Mouse (Mus musculus) myocyte (in vitro differentiated cells): Measurements from ENCODE around the gene Ccdc177. TPM values are rescaled to one million over a fixed set of nuclear protein-coding genes. Genes with fewer than 3 reads are reported as not detected.
A peak's percentile ranks its signal among the peaks of the same experiment; 100 is the strongest.

Source experiments
- H3K27me3 ChIP-seq: one replicate; pipeline ENCODE4 v1.6.1; 2011; ENCODE audit not compliant: control insufficient read depth, insufficient read depth, insufficient read length
- H3K36me3 ChIP-seq: one replicate; pipeline ENCODE4 v1.6.1; 2011; ENCODE audit not compliant: control insufficient read depth, insufficient read depth
- H3K4me2 ChIP-seq: one replicate; pipeline ENCODE4 v1.6.1; 2011; ENCODE audit warnings: low read depth, control low read depth
- H3K4me3 ChIP-seq: one replicate; pipeline ENCODE4 v1.5.1; 2011; ENCODE audit warnings: mild to moderate bottlenecking, control low read depth, moderate library complexity
- H3K79me2 ChIP-seq: one replicate; pipeline ENCODE4 v1.6.1; 2011; ENCODE audit not compliant: control insufficient read depth, insufficient read depth
- H3ac ChIP-seq: one replicate; pipeline ENCODE4 v1.6.1; 2011; ENCODE audit not compliant: control insufficient read depth, insufficient read length
- CEBPB ChIP-seq: IDR thresholded peaks from 2 replicates; pipeline ENCODE4 v1.6.1; 2011; ENCODE audit warnings: mild to moderate bottlenecking, moderate library complexity; ENCODE audit not compliant: poor library complexity, insufficient read depth, severe bottlenecking
- E2F4 ChIP-seq: IDR thresholded peaks from one replicate; pipeline ENCODE4 v1.6.1; 2011; ENCODE audit warnings: mild to moderate bottlenecking, control low read depth, moderate library complexity; ENCODE audit not compliant: insufficient read depth
- MAX ChIP-seq: IDR thresholded peaks from one replicate; pipeline ENCODE4 v1.6.1; 2011; ENCODE audit warnings: low read depth, mild to moderate bottlenecking, control low read depth
- MYOD1 ChIP-seq, 3 experiments: IDR thresholded peaks; one replicate each; pipeline ENCODE4 v1.6.1; 2011; ENCODE audit warnings: control low read depth in 2 of 3, low read depth in 2 of 3, mild to moderate bottlenecking in 2 of 3, moderate library complexity in 1 of 3; ENCODE audit not compliant: insufficient read length in 2 of 3, control insufficient read depth in 1 of 3
- MYOG ChIP-seq, 3 experiments: IDR thresholded peaks; one replicate each; pipeline ENCODE4 v1.6.1; 2011; ENCODE audit warnings: control low read depth in 2 of 3, low read depth in 2 of 3, mild to moderate bottlenecking in 2 of 3; ENCODE audit not compliant: insufficient read length in 2 of 3, control insufficient read depth in 1 of 3, insufficient read depth in 1 of 3
- POLR2A ChIP-seq: IDR thresholded peaks from one replicate; pipeline ENCODE4 v1.6.1; 2011; ENCODE audit warnings: low read depth, mild to moderate bottlenecking, control low read depth, moderate library complexity; ENCODE audit not compliant: insufficient read length
- POLR2AphosphoS2 ChIP-seq: IDR thresholded peaks from one replicate; pipeline ENCODE4 v1.6.1; 2011; ENCODE audit warnings: low read depth, control low read depth; ENCODE audit not compliant: insufficient read length
- REST ChIP-seq: IDR thresholded peaks from one replicate; pipeline ENCODE4 v1.6.1; 2011; ENCODE audit warnings: mild to moderate bottlenecking, control low read depth, moderate library complexity; ENCODE audit not compliant: insufficient read depth, insufficient read length
- SRF ChIP-seq: IDR thresholded peaks from one replicate; pipeline ENCODE4 v1.6.1; 2011; ENCODE audit warnings: low read depth; ENCODE audit not compliant: control insufficient read depth, insufficient read length
- TCF12 ChIP-seq: IDR thresholded peaks from one replicate; pipeline ENCODE4 v1.6.1; 2011; ENCODE audit warnings: mild to moderate bottlenecking, control low read depth; ENCODE audit not compliant: poor library complexity, insufficient read depth, severe bottlenecking
- TCF3 ChIP-seq: IDR thresholded peaks from one replicate; pipeline ENCODE4 v1.6.1; 2011; ENCODE audit warnings: low read depth, control low read depth; ENCODE audit not compliant: insufficient read length
- USF1 ChIP-seq: IDR thresholded peaks from one replicate; pipeline ENCODE4 v1.6.1; 2011; ENCODE audit warnings: low read depth, mild to moderate bottlenecking, control low read depth, moderate library complexity
- polyA plus RNA-seq: library from polyadenylated mRNA; unstranded; fragments of >200 nt; fragmentation: generic; extraction: Trizol; gene quantifications from one replicate; pipeline ENCODE4 v1.2.1, GENCODE M21; 2012; ENCODE audit warnings: missing spikeins

The Ccdc177 gene
- polyA plus RNA-seq, 1 experiment, result not detected

GRCm38 (mm10) chr12:80734526-80735470, 25.7 kb downstream of the Ccdc177 start:
- no peak overlapping the region for H3K4me2 ChIP-seq
- no peak for TF ChIP-seq MAX
- no peak for TF ChIP-seq POLR2AphosphoS2
- no peak for TF ChIP-seq REST
- TF ChIP-seq TCF3, result no peak
- TF ChIP-seq CEBPB, result no peak
- no peak for TF ChIP-seq TCF12
- no peak for TF ChIP-seq MYOG (IDR thresholded peaks at IDR 0.05; ENCODE audit: control insufficient read depth in 1 of 3, insufficient read depth in 1 of 3, insufficient read length in 2 of 3, low read depth in 2 of 3)
- TF ChIP-seq E2F4, result no peak
- TF ChIP-seq USF1, result no peak
- no peak for TF ChIP-seq MYOD1 (IDR thresholded peaks at IDR 0.05; ENCODE audit: control insufficient read depth in 1 of 3, insufficient read length in 2 of 3, low read depth in 2 of 3)
- no peak for TF ChIP-seq SRF
- TF ChIP-seq POLR2A, result no peak
- no peak overlapping the region for H3K4me3 ChIP-seq
- no peaks in the 10 kb centered on the region for H3K36me3 ChIP-seq
- H3K27me3 ChIP-seq, result peaks cover 25% of the 10 kb centered on the region
- H3ac ChIP-seq, result no peak overlapping the region
- H3K79me2 ChIP-seq, result no peaks in the 10 kb centered on the region

GRCm38 (mm10) chr12:80730567-80730966, 29.9 kb downstream of the Ccdc177 start:
- no peak for TF ChIP-seq TCF12
- no peak for TF ChIP-seq POLR2A
- no peak for TF ChIP-seq REST
- TF ChIP-seq MAX, result no peak
- no peak for TF ChIP-seq POLR2AphosphoS2
- no peak for TF ChIP-seq SRF
- no peak for TF ChIP-seq CEBPB
- TF ChIP-seq E2F4, result no peak
- no peak for TF ChIP-seq MYOD1 (IDR thresholded peaks at IDR 0.05; ENCODE audit: control insufficient read depth in 1 of 3, insufficient read length in 2 of 3, low read depth in 2 of 3)
- TF ChIP-seq MYOG (IDR thresholded peaks at IDR 0.05; ENCODE audit: control insufficient read depth in 1 of 3, insufficient read depth in 1 of 3, insufficient read length in 2 of 3, low read depth in 2 of 3), result no peak
- TF ChIP-seq USF1, result no peak
- Histone ChIP-seq H3K27me3 (peaks cover 7% of the 10 kb centered on the region), H3ac (no peak overlapping the region), H3K36me3 (no peaks in the 10 kb centered on the region), H3K79me2 (no peaks in the 10 kb centered on the region), H3K4me3 (no peak overlapping the region), H3K4me2 (no peak overlapping the region)

GRCm38 (mm10) chr12:80729758-80730530, 30.5 kb downstream of the Ccdc177 start:
- TF ChIP-seq REST (no peak), CEBPB (peak; percentile 63)
- Histone ChIP-seq H3ac (no peak overlapping the region), H3K27me3 (peaks cover 7% of the 10 kb centered on the region), H3K4me2 (no peak overlapping the region), H3K36me3 (no peaks in the 10 kb centered on the region), H3K4me3 (no peak overlapping the region), H3K79me2 (no peaks in the 10 kb centered on the region)

GRCm38 (mm10) chr12:80728814-80729213, 31.7 kb downstream of the Ccdc177 start:
- no peak overlapping the region for H3K4me3 ChIP-seq
- H3K27me3 ChIP-seq, result peaks cover 7% of the 10 kb centered on the region
- H3ac ChIP-seq, result no peak overlapping the region
- H3K79me2 ChIP-seq, result no peaks in the 10 kb centered on the region
- no peaks in the 10 kb centered on the region for H3K36me3 ChIP-seq
- H3K4me2 ChIP-seq, result no peak overlapping the region
- TF ChIP-seq POLR2AphosphoS2, result no peak
- no peak for TF ChIP-seq SRF
- TF ChIP-seq TCF3, result no peak
- no peak for TF ChIP-seq MAX
- TF ChIP-seq MYOD1 (IDR thresholded peaks at IDR 0.05; ENCODE audit: control insufficient read depth in 1 of 3, insufficient read length in 2 of 3, low read depth in 2 of 3), result no peak

GRCm38 (mm10) chr12:80728207-80728606, 32.3 kb downstream of the Ccdc177 start:
- Histone ChIP-seq H3K27me3 (peaks cover 12% of the 10 kb centered on the region), H3K4me3 (no peak overlapping the region), H3ac (no peak overlapping the region), H3K79me2 (no peaks in the 10 kb centered on the region), H3K36me3 (no peaks in the 10 kb centered on the region), H3K4me2 (no peak overlapping the region)
- TF ChIP-seq USF1 (no peak), MYOG (IDR thresholded peaks at IDR 0.05; ENCODE audit: control insufficient read depth in 1 of 3, insufficient read depth in 1 of 3, insufficient read length in 2 of 3, low read depth in 2 of 3) (no peak), POLR2A (no peak), MYOD1 (IDR thresholded peaks at IDR 0.05; ENCODE audit: control insufficient read depth in 1 of 3, insufficient read length in 2 of 3, low read depth in 2 of 3) (no peak), E2F4 (no peak), MAX (no peak), SRF (no peak), TCF3 (no peak), POLR2AphosphoS2 (no peak), CEBPB (no peak), REST (no peak), TCF12 (no peak)
